Mouse (Mus musculus) forebrain, embryonic 14.5 days (tissue): ENCODE measurements around the gene Pnmal1. TPM values are rescaled to one million over a fixed set of nuclear protein-coding genes. Genes with fewer than 3 reads are reported as not detected.

Experiments used
- ATAC-seq: fragments of 200-750 bp; cut with Nextera tagmentation; 2 replicates; pipeline ENCODE4 v1.8.0; 2017; ENCODE audit warnings: mild to moderate bottlenecking, moderate library complexity
- DNase-seq: peaks from one replicate; pipeline ENCODE4 v3.0.0-alpha.2; 2015; ENCODE audit warnings: low spot score
- H3K27ac ChIP-seq: fragments of 300-500 bp; sonication (generic); 2 replicates; pipeline ENCODE4 v1.5.1; 2014; ENCODE audit warnings: low read depth, mild to moderate bottlenecking, control low read depth, low read length, moderate library complexity
- H3K27me3 ChIP-seq: fragments of 300-500 bp; sonication (generic); replicated peaks from 2 replicates; pipeline ENCODE4 v1.6.1; 2014; ENCODE audit warnings: low read length, control low read depth, mixed read lengths; ENCODE audit not compliant: control insufficient read depth, insufficient read depth
- H3K36me3 ChIP-seq: fragments of 300-500 bp; sonication (generic); 2 replicates; pipeline ENCODE4 v1.6.1; 2014; ENCODE audit warnings: low read length, control low read depth; ENCODE audit not compliant: control insufficient read depth, insufficient read depth
- H3K4me1 ChIP-seq: fragments of 300-500 bp; sonication (generic); 2 replicates; pipeline ENCODE4 v1.6.1; 2014; ENCODE audit warnings: antibody characterized with exemption, low read length, control low read depth; ENCODE audit not compliant: control insufficient read depth, insufficient read depth
- H3K4me2 ChIP-seq: fragments of 300-500 bp; sonication (generic); 2 replicates; pipeline ENCODE4 v1.6.1; 2014; ENCODE audit warnings: mild to moderate bottlenecking, control low read depth, low read length
- H3K4me3 ChIP-seq: fragments of 300-500 bp; sonication (generic); 2 replicates; pipeline ENCODE4 v1.5.1; 2014; ENCODE audit warnings: low read depth, low read length, control low read depth
- H3K9ac ChIP-seq: fragments of 300-500 bp; sonication (generic); 2 replicates; pipeline ENCODE4 v1.6.1; 2014; ENCODE audit warnings: mild to moderate bottlenecking, low read length, control low read depth, moderate library complexity
- H3K9me3 ChIP-seq: fragments of 300-500 bp; sonication (generic); replicated peaks from 2 replicates; pipeline ENCODE4 v1.6.1; 2016; ENCODE audit warnings: low read length, control low read depth, mixed read lengths; ENCODE audit not compliant: control insufficient read depth
- WGBS: fragments of 180-500 bp; shearing (Covaris S2); extraction: QIAGEN DNeasy Blood & Tissue Kit; methylation state at CpG from one replicate; pipeline ENCODE4 v1.1.7; 2014; 5-methylcytosine and 5-hydroxymethylcytosine counted together
- polyA plus RNA-seq: library from polyadenylated mRNA; unstranded; fragments of >200 nt; fragmentation: Nextera tagmentation; extraction: Ambion mirVana; gene quantifications from 2 replicates; pipeline ENCODE4 v1.2.1, GENCODE M21; 2014

Pnmal1 gene
- polyA plus RNA-seq, 1 experiment from 2014 or later: 55.5 TPM

- Histone ChIP-seq H3K9ac (no peak overlapping the region), H3K36me3 (peaks cover 14% of the 10 kb centered on the region), H3K27me3 (no peaks in the 10 kb centered on the region), H3K4me1 (0 out of 2 replicates have a peak, but pooled peaks cover 2% of the 10 kb centered on the region), H3K9me3 (no peaks in the 10 kb centered on the region), H3K27ac (no peak overlapping the region), H3K4me3 (no peak overlapping the region), H3K4me2 (no peak overlapping the region)
- no peak for ATAC-seq
- 74% methylated on average over 4 of the region's 4 CpGs for WGBS
- DNase-seq: no peak
Observed at GRCm38 (mm10) chr7:16999233-16999632, 39.8 kb downstream of the Pnmal1 start.

GRCm38 (mm10) chr7:16999650-17000049, 40.2 kb downstream of the Pnmal1 start:
- WGBS: 23% methylated on average over 4 of the region's 4 CpGs
- ATAC-seq: no peak
- peaks cover 18% of the 10 kb centered on the region for H3K36me3 ChIP-seq
- no peak overlapping the region for H3K4me2 ChIP-seq
- 0 out of 2 replicates have a peak, but pooled peaks cover 2% of the 10 kb centered on the region for H3K4me1 ChIP-seq
- no peak overlapping the region for H3K4me3 ChIP-seq
- H3K27me3 ChIP-seq: no peaks in the 10 kb centered on the region
- H3K27ac ChIP-seq: no peak overlapping the region
- no peaks in the 10 kb centered on the region for H3K9me3 ChIP-seq
- DNase-seq: peak; percentile 78
- H3K9ac ChIP-seq: no peak overlapping the region

- DNase-seq (peak; percentile 89), ATAC-seq (peak; percentile 80)
- Histone ChIP-seq H3K4me3 (no peak overlapping the region), H3K4me2 (no peak overlapping the region), H3K27me3 (no peaks in the 10 kb centered on the region), H3K9ac (no peak overlapping the region), H3K9me3 (no peaks in the 10 kb centered on the region), H3K27ac (no peak overlapping the region), H3K4me1 (no peaks in the 10 kb centered on the region), H3K36me3 (peaks cover 47% of the 10 kb centered on the region)
- 13% methylated on average over 7 of the region's 7 CpGs for WGBS
Observed at GRCm38 (mm10) chr7:17002375-17003195, 43.1 kb downstream of the Pnmal1 start.

- Histone ChIP-seq H3K27ac (0 out of 2 replicates have a peak overlapping the region, but pooled peaks have one; percentile 6), H3K4me2 (no peak overlapping the region), H3K9me3 (no peaks in the 10 kb centered on the region), H3K4me1 (no peaks in the 10 kb centered on the region), H3K27me3 (no peaks in the 10 kb centered on the region), H3K4me3 (no peak overlapping the region), H3K36me3 (peaks cover 55% of the 10 kb centered on the region), H3K9ac (no peak overlapping the region)
- 89% methylated on average over 7 of the region's 7 CpGs for WGBS
- ATAC-seq (no peak), DNase-seq (no peak)
Observed at GRCm38 (mm10) chr7:17003230-17003960, 43.9 kb downstream of the Pnmal1 start.

- WGBS: 85% methylated on average over 7 of the region's 7 CpGs
- Histone ChIP-seq H3K27me3 (no peaks in the 10 kb centered on the region), H3K4me1 (no peaks in the 10 kb centered on the region), H3K4me3 (no peak overlapping the region), H3K36me3 (peaks cover 69% of the 10 kb centered on the region), H3K27ac (no peak overlapping the region), H3K9me3 (no peaks in the 10 kb centered on the region), H3K4me2 (no peak overlapping the region), H3K9ac (no peak overlapping the region)
- no peak for ATAC-seq
- no peak for DNase-seq
Observed at GRCm38 (mm10) chr7:17004716-17005115, 45.2 kb downstream of the Pnmal1 start.

- Histone ChIP-seq H3K36me3 (peaks cover 94% of the 10 kb centered on the region), H3K9me3 (no peaks in the 10 kb centered on the region), H3K4me3 (no peak overlapping the region), H3K27ac (no peak overlapping the region), H3K4me1 (no peaks in the 10 kb centered on the region), H3K27me3 (no peaks in the 10 kb centered on the region), H3K4me2 (no peak overlapping the region), H3K9ac (no peak overlapping the region)
- 80% methylated on average over 4 of the region's 4 CpGs for WGBS
- no peak for ATAC-seq
- peak; percentile 31 for DNase-seq
Observed at GRCm38 (mm10) chr7:17007300-17007699, 47.8 kb downstream of the Pnmal1 start.

GRCm38 (mm10) chr7:17009326-17010009, 50.0 kb downstream of the Pnmal1 start:
- Histone ChIP-seq H3K4me3 (no peak overlapping the region), H3K27ac (no peak overlapping the region), H3K27me3 (no peaks in the 10 kb centered on the region), H3K9me3 (no peaks in the 10 kb centered on the region), H3K4me1 (no peaks in the 10 kb centered on the region), H3K9ac (no peak overlapping the region), H3K4me2 (no peak overlapping the region), H3K36me3 (peaks cover 100% of the 10 kb centered on the region)
- no peak for ATAC-seq
- WGBS: 94% methylated on average over 16 of the region's 16 CpGs
- DNase-seq: no peak

GRCm38 (mm10) chr7:17010010-17010347, 50.5 kb downstream of the Pnmal1 start:
- H3K4me1 ChIP-seq: no peaks in the 10 kb centered on the region
- no peaks in the 10 kb centered on the region for H3K27me3 ChIP-seq
- H3K27ac ChIP-seq: no peak overlapping the region
- no peaks in the 10 kb centered on the region for H3K9me3 ChIP-seq
- H3K36me3 ChIP-seq: peaks cover 100% of the 10 kb centered on the region
- H3K4me2 ChIP-seq: no peak overlapping the region
- 94% methylated on average over 5 of the region's 5 CpGs for WGBS
- no peak overlapping the region for H3K4me3 ChIP-seq
- no peak overlapping the region for H3K9ac ChIP-seq
- ATAC-seq (no peak), DNase-seq (no peak)
